Mouse (Mus musculus) lung, embryonic 14.5 days (tissue): Measurements from ENCODE around the gene Tfdp2. TPM values are rescaled to one million over a fixed set of nuclear protein-coding genes. Genes with fewer than 3 reads are reported as not detected.
A peak's percentile ranks its signal among the peaks of the same experiment; 100 is the strongest.

Experiments
- ATAC-seq: fragments of 200-750 bp; cut with Nextera tagmentation; 2 replicates; pipeline ENCODE4 v1.8.0; 2017; ENCODE audit warnings: mild to moderate bottlenecking, moderate TSS enrichment, moderate library complexity; ENCODE audit not compliant: insufficient read depth
- DNase-seq: peaks from one replicate; pipeline ENCODE4 v3.0.0-alpha.2; 2015
- H3K27ac ChIP-seq: fragments of 300-500 bp; sonication (generic); 2 replicates; pipeline ENCODE4 v1.5.1; 2014; ENCODE audit warnings: low read depth, mild to moderate bottlenecking, moderate library complexity
- H3K27me3 ChIP-seq: fragments of 300-500 bp; sonication (generic); 2 replicates; pipeline ENCODE4 v1.6.1; 2014; ENCODE audit warnings: low read length, control low read depth; ENCODE audit not compliant: insufficient read depth
- H3K36me3 ChIP-seq: fragments of 300-500 bp; sonication (generic); 2 replicates; pipeline ENCODE4 v1.6.1; 2014; ENCODE audit warnings: control low read depth; ENCODE audit not compliant: insufficient read depth
- H3K4me1 ChIP-seq: fragments of 300-500 bp; sonication (generic); 2 replicates; pipeline ENCODE4 v1.6.1; 2014; ENCODE audit warnings: antibody characterized with exemption, control low read depth; ENCODE audit not compliant: insufficient read depth
- H3K4me2 ChIP-seq: fragments of 300-500 bp; sonication (generic); 2 replicates; pipeline ENCODE4 v1.6.1; 2014; ENCODE audit warnings: mild to moderate bottlenecking
- H3K4me3 ChIP-seq: fragments of 300-500 bp; sonication (generic); 2 replicates; pipeline ENCODE4 v1.5.1; 2014; ENCODE audit warnings: low read depth, low read length
- H3K9ac ChIP-seq: fragments of 300-500 bp; sonication (generic); 2 replicates; pipeline ENCODE4 v1.6.1; 2014
- H3K9me3 ChIP-seq: fragments of 300-500 bp; sonication (generic); 2 replicates; pipeline ENCODE4 v1.6.1; 2016; ENCODE audit warnings: low read depth, low read length, control low read depth
- CTCF ChIP-seq: IDR thresholded peaks from 2 replicates; pipeline ENCODE4 v1.5.1; 2016; ENCODE audit warnings: antibody characterized with exemption, low read depth
- WGBS: fragments of 180-500 bp; shearing (Covaris S2); extraction: QIAGEN DNeasy Blood & Tissue Kit; methylation state at CpG from one replicate; pipeline ENCODE4 v1.1.7; 2014; 5-methylcytosine and 5-hydroxymethylcytosine counted together
- polyA plus RNA-seq: library from polyadenylated mRNA; unstranded; fragments of >200 nt; fragmentation: Nextera tagmentation; extraction: Ambion mirVana; gene quantifications from 2 replicates; pipeline ENCODE4 v1.2.1, GENCODE M21; 2014

Tfdp2 gene
- polyA plus RNA-seq, 1 experiment from 2014 or later, result 49.1 TPM

DNA sequence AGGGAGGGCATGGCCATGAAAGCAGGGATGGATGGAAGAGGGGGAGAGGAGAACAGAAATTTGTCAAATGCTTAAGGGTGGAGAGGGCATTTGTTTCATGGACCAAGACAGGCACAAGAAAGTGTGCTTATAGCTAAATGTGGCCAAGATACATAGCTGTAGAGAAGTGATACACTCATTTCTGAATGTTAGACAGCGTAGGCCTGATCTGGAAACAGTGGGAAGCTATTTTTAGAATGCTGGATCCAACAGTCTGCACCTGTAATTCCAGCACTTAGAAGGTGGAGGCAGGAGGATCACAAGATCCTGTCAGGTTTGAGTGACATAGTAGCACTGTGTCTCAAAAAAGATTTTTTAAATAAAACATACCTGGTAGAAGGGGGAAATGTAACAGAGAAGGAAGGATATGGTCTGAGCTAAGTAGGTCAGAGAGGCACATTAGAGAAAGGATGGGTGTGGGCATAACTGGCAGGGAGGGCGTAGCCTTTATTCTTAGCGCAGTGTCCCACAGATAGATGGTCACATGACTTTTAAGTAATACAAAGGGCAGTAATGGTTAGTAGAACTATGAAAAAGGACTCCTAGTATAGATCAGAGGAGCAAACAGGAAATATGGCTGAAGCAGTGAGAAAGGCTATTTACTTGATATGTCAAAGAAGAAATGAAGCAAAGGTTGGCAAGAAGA lies 103.4 kb downstream of the Tfdp2 start:
- H3K36me3 ChIP-seq, result peaks cover 22% of the 10 kb centered on the region
- no peaks in the 10 kb centered on the region for H3K9me3 ChIP-seq

DNA sequence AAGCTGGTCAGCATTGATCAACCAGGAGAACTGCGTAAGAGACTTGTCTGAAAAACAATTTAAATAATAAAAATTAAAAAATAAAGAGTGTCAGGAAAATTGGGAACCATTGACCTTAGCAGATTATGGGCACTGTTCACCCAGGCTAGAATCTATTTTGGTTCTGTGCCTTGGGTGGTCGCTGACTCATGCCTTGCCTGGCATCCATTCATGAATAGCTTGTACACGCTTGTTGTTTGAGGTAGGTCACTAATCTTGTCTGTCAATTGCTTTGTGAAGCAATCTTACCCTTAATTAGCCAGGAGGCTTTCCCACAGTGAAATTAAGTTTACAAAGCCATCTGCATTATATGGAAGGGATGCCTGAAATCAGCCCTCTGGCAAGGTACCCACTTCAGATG lies 112.7 kb downstream of the Tfdp2 start:
- no peak overlapping the region for H3K9ac ChIP-seq
- H3K27ac ChIP-seq, result no peak overlapping the region
- ATAC-seq (no peak), DNase-seq (no peak)
- peaks cover 23% of the 10 kb centered on the region for H3K36me3 ChIP-seq
- no peak overlapping the region for H3K4me3 ChIP-seq
- 95% methylated on average over 3 of the region's 3 CpGs for WGBS
- H3K9me3 ChIP-seq, result no peaks in the 10 kb centered on the region; the same call in 1 of the 2 replicates
- H3K4me2 ChIP-seq, result no peak overlapping the region
- H3K27me3 ChIP-seq, result no peaks in the 10 kb centered on the region
- TF ChIP-seq CTCF, result no peak
- no peaks in the 10 kb centered on the region for H3K4me1 ChIP-seq

More for the DNA sequence above, 103.4 kb downstream of the Tfdp2 start:
- no peak overlapping the region for H3K9ac ChIP-seq
- WGBS, result 90% methylated on average over 3 of the region's 3 CpGs
- H3K27ac ChIP-seq, result no peak overlapping the region
- H3K4me3 ChIP-seq, result no peak overlapping the region
- DNase-seq, result no peak
- no peaks in the 10 kb centered on the region for H3K27me3 ChIP-seq
- TF ChIP-seq CTCF, result no peak
- ATAC-seq, result no peak
- no peak overlapping the region for H3K4me2 ChIP-seq
- H3K4me1 ChIP-seq, result no peaks in the 10 kb centered on the region

DNA sequence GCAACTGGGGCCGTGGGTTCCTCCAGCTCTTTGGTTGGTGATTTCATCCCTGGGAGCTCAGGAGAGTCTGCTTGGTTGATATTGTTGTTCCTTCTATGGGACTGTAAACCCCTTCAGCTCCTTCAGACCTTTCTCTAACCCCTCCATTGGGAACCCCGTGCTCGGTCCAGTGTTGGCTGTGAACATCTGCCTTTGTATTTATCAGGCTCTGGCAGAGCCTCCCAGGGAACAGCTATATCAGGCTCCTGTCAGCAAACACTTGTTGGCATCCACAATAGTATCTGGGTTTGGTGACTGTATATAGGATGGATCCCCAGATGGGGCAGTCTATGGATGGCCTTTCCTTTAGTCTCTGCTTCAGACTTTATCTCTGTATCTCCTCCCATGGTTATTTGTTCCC lies 116.0 kb downstream of the Tfdp2 start:
- 90% methylated on average over 3 of the region's 3 CpGs for WGBS
- H3K9ac ChIP-seq, result no peak overlapping the region
- peaks cover 36% of the 10 kb centered on the region for H3K36me3 ChIP-seq
- H3K9me3 ChIP-seq, result no peaks in the 10 kb centered on the region
- H3K4me3 ChIP-seq, result no peak overlapping the region
- DNase-seq, result no peak
- H3K4me2 ChIP-seq, result no peak overlapping the region
- H3K27ac ChIP-seq, result no peak overlapping the region
- no peak for TF ChIP-seq CTCF
- H3K27me3 ChIP-seq, result no peaks in the 10 kb centered on the region
- no peak for ATAC-seq
- H3K4me1 ChIP-seq, result no peaks in the 10 kb centered on the region

DNA sequence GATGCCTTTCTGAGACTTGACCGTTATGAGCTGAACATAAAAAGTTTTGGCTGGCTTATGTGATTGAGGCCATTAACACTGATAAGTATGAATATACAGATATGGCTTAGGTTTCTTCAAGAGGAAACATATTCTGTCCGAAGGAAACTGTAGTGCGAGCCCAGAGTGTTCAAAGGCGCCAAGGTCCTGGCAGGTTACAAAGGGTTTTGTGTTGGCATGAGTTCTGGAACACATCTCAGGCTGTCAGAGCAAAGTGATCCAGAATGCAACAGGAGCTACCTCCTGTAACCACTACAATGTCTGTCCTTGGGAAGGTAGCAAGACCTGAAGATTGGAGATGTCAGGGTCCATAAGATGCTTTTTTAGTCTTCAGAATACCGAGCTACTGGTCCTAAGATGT lies 123.3 kb downstream of the Tfdp2 start:
- no peak for TF ChIP-seq CTCF
- H3K36me3 ChIP-seq, result peaks cover 47% of the 10 kb centered on the region
- ATAC-seq (no peak), DNase-seq (no peak)
- H3K4me1 ChIP-seq, result no peaks in the 10 kb centered on the region
- no peaks in the 10 kb centered on the region for H3K27me3 ChIP-seq
- no peak overlapping the region for H3K4me3 ChIP-seq
- no peak overlapping the region for H3K27ac ChIP-seq
- no peak overlapping the region for H3K9ac ChIP-seq
- H3K9me3 ChIP-seq, result no peaks in the 10 kb centered on the region
- H3K4me2 ChIP-seq, result no peak overlapping the region
- WGBS, result 78% methylated on average over 5 of the region's 5 CpGs

DNA sequence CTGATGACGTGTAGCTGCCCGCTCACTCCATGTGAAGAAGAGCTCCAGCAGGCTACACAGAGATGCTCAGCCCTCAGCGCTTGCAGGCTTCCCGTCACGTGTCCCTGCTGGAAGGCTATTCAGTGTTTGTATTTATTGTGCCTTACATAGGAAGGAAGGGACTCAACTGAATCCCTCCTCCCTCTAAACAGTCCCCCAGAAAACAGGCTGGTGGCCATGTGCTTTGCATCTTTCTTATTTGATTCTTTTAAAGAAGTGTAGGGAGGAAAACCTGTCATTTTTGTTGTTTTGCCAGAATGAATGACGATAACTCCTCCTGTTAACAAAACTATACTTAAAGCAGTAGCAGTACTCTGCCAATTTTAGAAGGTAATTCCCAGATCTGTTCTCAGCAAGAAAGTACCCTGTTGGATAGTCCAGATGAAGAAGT lies 124.5 kb downstream of the Tfdp2 start:
- Histone ChIP-seq H3K4me3 (no peak overlapping the region), H3K9ac (no peak overlapping the region), H3K9me3 (no peaks in the 10 kb centered on the region), H3K27ac (no peak overlapping the region), H3K27me3 (no peaks in the 10 kb centered on the region), H3K36me3 (peaks cover 37% of the 10 kb centered on the region), H3K4me1 (no peaks in the 10 kb centered on the region), H3K4me2 (no peak overlapping the region)
- ATAC-seq (peak; percentile 76), DNase-seq (peak; percentile 57)
- WGBS, result 72% methylated on average over 6 of the region's 6 CpGs
- TF ChIP-seq CTCF, result no peak

DNA sequence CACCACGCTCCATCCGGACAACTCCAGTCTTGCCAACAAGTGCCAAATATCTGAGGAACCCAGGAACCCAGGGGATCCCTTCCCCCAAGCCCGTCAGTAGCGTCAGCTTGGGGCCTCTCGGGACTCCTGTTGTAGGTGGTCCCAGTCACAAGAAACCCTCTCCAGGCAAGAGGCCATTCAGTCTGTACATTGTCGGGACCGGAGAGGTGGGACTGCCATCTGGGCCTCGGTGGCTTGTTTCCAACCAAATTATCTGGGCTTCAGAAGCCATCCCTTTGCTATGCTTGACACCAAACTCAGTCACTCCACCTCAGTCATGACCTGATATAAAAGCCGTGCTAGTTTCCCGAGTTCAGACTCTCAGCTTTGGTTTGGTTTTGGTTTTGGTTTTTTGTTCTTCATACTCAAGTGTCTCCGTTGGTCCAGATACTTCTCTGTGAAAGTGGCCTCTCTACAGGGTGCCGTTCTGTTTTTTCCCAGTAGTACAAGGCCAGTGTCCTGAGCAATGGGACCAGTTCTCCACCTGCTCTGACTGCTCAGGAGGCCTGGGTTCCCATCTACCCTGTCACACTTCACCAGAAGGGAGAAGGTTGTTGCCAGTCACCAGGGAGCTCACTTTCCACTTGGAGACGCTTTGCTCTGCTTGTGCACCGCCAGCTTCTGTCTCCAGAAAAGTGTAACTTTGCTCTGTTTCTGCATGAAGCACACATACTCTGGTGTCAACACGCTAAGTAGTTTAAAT lies 126.5 kb downstream of the Tfdp2 start:
- H3K9me3 ChIP-seq, result no peaks in the 10 kb centered on the region
- H3K36me3 ChIP-seq, result peaks cover 22% of the 10 kb centered on the region
- no peak overlapping the region for H3K4me3 ChIP-seq
- H3K27me3 ChIP-seq, result no peaks in the 10 kb centered on the region
- no peak for TF ChIP-seq CTCF
- no peak for ATAC-seq
- no peaks in the 10 kb centered on the region for H3K4me1 ChIP-seq
- H3K4me2 ChIP-seq, result no peak overlapping the region
- no peak overlapping the region for H3K9ac ChIP-seq
- no peak for DNase-seq
- H3K27ac ChIP-seq, result no peak overlapping the region
- 91% methylated on average over 15 of the region's 15 CpGs for WGBS

DNA sequence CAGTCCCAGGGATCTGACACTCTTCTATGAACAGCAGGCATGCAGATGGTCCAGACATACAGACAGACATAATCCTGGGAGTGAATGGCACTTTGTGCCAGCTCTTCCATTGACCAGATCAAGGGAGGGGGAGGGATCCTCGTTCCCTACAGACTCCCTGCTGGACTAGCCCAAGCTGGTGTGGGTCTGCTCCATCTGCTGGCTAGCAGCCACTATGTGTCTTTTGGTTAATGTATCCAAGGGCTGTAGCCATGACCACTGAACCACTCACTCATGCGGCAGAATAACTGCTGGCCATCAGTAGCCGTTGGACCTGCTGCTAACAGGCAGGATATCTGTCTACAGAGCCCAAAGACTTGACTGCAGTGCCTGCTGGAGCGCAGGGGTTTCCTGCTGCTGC lies 128.4 kb downstream of the Tfdp2 start:
- ATAC-seq, result no peak
- DNase-seq, result peak; percentile 20

More for the DNA sequence above, 128.4 kb downstream of the Tfdp2 start:
- no peaks in the 10 kb centered on the region for H3K27me3 ChIP-seq
- H3K4me3 ChIP-seq, result no peak overlapping the region
- no peak for TF ChIP-seq CTCF
- peaks cover 14% of the 10 kb centered on the region; the same call in 1 of the 2 replicates for H3K36me3 ChIP-seq
- 66% methylated on average over 4 of the region's 4 CpGs for WGBS
- H3K9me3 ChIP-seq, result no peaks in the 10 kb centered on the region
- H3K4me2 ChIP-seq, result no peak overlapping the region
- no peaks in the 10 kb centered on the region for H3K4me1 ChIP-seq
- H3K27ac ChIP-seq, result no peak overlapping the region
- no peak overlapping the region for H3K9ac ChIP-seq
